Mouse (Mus musculus) cerebellum, adult 8-10 months (tissue): Measurements from ENCODE around the gene Cxcl9.

Experiments
- DNase-seq: peaks from one replicate; pipeline ENCODE4 v3.0.0; 2022

Cxcl9 gene

DNA sequence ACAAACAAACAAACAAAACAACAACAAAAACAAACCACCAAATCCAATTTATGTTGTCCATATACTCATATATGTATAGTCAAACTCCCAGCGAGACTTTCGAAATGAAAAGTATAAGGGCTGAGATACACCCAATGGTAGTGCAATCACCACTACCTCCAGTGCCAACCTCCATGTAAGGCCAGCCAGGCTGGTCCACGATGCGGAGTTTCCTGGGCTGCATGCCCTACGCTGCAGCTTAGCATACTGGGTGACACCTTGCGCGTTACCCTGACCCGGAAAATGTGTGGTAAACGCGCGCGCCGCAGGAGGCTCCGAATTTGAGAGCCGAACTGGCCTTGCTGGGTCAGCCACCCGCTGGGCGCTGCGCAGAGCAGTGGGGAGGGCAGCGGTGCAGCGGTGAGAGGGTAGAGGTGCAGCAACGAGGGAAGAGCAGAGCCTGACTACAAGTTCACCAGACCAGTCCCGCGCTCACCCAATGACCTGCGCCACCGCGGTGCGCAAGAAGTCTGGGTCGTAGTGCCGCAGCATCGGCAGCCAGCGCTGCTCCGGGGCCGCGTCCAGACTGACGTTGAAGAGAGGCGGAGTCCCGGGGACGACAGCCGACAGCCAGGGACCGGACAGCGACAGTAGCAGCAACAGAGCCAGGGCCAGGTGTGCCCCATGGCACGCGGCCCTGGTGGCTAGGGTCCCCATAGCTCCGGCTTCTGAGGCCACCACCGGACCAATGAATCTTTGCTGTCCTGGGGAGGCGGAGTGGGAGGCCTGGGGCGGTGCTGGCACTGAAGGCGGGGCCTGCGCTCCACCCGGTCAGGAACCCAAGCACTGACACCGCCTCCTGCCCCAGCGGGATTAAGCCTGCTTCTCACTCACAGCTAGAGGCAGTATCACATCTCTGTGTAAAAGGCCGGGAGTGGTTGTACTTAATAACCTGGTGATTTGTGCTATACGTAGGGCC, 50.2 kb downstream of the Cxcl9 start, which contains the start of gene Naaa:
Naaa (minus strand) TSS at position 734 of the 958 bp plus-strand sequence.
- DNase-seq = peak; percentile 85
